Mouse (Mus musculus): Measurements from ENCODE around the gene Ralgapb.
"Not testable (repeated sequence)": the region's sequence is repeated elsewhere in the genome, so short reads cannot be mapped to it uniquely, and the experiment has no call there.

DNA sequence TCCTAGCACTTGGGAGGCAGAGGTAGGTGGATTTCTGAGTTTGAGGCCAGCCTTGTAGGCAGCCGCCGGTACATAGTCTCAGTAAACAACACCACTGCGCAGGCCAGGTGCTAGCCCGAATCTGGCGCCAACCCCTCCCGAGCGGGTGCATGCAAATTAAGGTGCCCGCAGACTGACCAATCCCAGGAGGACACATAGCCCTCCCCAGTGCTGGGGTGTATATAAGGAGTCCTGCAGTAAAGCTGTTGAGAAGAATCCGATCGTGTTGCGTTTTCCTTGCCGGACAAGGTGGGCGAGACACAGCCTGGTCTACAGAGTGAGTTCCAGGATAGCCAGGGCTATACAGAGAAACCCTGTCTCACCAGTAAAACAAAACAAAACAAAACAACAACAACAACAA lies 12.5 kb upstream of the Ralgapb start:
- TF ChIP-seq POLR2A (IDR thresholded peaks at IDR 0.05; ENCODE audit: low read depth, low read length); CTCF (IDR thresholded peaks at IDR 0.05; ENCODE audit: borderline replicate concordance, insufficient read depth, low read length): not testable (repeated sequence)
